Mouse (Mus musculus) testis, postnatal 14 days (tissue): ENCODE measurements at regions not wholly inside any gene's neighbourhood (a gene's known extent, or its start where the extent isn't known, plus 50 kb on each side); places are given as distances from the start of the nearest gene placed in this dataset.

Source experiments
- DNase-seq: peaks from one replicate; pipeline ENCODE4 v3.0.0; 2021; ENCODE audit warnings: low spot score

DNA sequence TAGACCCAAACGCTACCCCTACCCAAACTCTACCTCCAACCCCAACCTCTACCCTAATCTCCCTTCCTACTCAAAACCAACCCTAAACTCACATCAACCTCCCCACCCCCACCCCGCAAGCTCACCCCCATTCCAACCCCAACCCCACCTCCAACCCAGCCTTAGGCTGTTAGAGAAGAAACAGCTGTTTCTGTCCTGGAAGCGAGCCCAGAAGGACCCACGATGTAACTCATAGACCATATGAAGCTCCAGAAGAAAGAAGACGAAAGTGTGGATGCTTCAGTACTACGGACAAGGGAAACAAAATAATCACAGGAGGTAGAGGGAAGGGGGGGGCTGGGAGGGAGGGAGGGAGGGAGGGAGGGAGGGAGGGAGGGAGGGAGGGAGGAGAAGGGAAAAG lies 58.4 kb downstream of the Sox11 start:
- DNase-seq: no peak

DNA sequence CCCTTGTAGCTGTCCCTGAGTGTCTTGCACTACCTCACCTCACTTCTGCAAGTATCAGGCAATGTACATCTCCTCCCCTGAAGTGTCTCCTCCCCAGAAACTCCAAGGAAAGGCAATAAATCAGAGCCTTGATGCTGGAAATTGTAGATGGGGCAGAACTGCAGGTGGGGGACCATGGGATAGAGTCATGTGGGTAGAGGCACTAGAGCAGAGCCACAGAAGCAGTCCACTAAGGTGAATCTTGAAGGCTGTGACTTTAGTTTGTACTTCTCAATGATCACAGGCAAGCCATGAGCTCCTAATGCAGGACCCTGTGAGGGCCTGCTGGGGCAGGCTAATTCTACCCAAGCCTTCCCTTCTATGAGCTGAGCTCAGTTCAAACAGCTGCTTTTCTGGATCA lies 80.4 kb downstream of the Sox11 start:
- DNase-seq: no peak

DNA sequence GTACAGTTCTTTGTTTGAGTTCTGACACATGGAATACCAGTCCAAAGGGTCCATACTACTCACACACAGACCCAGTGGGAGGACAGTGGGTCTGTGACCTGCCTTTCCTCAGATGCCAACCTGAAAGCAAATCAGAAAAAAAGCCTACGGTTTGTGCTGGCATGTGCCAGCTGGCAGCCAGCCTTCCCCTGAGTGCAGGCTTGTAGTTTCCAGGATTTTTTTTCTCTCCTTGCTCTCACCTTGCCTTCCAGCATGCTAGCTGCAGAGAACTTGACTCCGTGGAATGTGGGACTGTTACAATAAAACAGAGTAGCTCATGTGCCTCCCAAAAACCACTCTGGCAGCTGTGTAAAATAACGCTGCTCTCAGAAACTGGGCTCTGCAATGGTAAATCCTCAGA lies 88.2 kb downstream of the Sox11 start:
- DNase-seq: no peak

DNA sequence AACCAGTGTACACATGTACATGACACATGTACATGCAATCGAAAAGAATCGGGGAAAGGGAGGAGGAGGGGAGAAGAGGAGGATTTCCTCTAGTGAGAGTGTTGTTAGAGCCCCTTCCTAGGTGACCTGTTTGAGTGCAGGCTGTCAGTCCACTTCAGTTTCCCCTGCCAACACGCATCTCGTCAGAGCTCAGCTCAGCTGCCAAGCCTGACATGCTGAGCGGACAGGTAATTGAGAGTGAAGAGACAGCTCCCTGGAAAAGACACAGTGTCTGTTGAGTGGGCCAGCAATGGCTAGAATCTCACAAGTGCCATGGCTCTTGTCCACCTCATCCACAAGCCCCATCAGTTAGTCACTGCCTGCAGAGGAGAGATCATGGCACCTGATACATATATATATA lies 90.9 kb downstream of the Sox11 start:
- no peak for DNase-seq

DNA sequence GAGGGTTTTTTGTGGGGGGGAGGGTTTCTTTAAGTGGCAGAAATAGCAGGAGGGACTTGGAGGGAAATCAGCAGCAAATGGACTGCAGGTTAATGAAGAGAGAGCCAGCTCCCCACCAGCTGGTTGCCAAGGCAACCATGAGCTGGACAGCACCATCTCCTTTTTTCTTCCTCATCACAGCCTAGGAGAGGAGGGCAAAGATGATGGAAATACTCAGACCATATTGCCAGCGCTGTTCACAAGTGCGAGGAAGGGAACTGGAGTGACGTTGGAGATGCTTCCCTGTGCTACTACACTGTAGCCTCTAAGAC lies 93.9 kb downstream of the Sox11 start:
- no peak for DNase-seq

DNA sequence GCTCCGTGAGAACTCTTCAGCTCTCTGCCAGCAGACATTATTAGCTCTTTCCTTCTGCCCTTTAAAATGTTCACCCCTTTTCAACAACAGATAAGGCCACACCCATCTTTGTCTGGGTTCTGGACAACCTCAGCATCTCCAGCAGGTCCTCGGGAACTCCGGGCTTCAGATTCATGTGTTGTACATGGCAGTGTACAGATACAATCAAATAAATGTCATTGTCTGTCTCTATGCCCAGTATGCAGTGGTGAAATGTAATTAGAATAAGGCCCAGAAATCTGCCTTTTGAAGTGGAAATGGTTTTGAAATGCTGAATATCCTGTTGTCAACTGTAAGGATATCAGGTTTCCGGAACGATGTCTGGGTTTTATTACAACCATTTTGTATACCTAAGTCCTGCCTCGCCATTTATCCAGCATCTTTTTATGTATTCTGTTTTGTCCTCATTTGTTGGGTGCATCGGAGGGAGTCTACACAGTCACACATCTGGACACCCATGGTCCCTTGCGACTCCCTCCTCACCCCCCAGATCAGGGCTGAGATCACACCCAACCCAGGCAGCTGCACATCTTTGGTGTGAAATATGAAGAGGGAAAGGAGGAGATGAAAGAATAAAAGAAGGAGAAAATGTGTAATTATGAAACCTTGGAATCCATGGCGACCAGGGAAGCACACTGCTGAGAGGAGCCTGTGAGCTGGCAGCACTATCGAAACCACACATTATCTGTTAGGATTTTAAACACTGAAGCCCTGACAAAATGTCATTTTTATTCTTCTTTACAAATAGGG lies 94.4 kb downstream of the Sox11 start:
- no peak for DNase-seq

DNA sequence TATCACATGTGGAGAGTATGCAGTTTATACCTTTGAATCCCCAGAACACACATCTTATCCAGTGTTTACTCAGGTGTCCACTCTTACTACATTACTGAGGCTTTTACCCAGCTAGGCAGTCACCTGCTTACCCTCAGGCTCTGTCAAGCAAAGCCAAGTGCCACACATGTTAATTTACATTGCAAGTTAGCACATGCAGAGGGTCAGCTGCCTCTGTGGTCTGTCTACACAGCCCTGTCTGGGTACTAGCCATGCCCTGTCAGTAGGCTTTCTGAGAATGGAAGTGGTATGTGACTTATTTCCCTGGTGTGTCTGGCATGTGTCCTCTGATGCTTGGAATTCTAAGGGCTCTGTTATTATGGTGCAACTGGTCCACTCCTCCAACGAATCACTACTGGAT lies 106.6 kb downstream of the Sox11 start:
- no peak for DNase-seq

DNA sequence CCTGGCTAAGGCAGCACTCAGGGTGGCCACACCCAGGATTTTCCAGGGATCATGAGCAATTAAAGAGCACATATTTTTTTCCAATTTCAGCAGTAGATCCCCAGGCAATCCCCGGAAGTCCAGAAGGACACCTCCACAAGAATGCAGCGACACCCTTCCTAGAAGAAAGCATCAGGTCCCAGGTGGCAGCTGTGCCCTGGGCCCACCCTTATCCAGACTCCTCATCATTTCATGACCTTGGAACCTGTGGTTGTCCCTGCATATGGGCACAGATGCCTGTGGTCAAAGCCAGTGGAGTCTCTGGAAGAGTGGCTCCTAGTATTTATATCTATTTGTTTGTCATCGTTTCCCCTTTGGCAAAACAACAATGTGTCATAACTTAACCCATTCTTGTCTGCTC lies 120.8 kb downstream of the Sox11 start:
- no peak for DNase-seq

DNA sequence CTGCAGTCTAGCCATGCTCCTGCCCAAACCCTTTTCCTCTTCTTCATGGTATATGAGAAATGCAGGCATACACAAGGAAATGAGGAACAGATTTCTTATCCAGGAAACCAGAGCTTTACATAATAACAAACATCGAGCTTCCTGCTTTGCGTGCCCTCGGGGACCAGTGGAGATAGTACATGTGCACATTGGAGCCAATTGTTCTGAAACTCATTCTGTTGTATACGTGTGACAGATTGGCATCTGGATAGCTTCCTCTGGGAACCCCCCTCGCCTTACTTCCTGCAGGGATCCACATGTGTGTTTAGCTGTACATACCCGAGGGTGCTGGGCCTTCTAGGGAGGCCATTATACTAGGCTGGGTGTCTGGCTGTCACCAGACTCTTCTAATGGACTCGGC lies 141.2 kb downstream of the Sox11 start:
- no peak for DNase-seq

DNA sequence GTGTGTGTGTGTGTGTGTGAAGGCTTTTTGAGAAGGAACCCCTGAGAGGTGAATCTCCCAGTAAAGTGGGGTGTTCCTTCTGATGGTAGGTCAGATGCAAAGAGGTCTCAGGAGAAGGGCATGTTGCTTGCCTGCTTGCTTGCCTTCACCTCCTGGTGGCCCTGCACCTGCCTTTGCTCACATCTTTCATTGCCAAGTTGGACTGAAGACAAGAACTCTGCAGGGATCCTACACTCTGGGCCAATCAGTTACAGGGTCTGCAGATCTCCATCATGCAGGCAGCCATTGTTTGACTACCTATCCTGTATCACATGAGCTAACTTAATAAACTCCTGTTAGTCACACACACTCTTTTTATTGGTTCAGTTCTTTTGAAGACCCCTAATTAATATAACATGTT lies 148.4 kb downstream of the Sox11 start:
- no peak for DNase-seq

DNA sequence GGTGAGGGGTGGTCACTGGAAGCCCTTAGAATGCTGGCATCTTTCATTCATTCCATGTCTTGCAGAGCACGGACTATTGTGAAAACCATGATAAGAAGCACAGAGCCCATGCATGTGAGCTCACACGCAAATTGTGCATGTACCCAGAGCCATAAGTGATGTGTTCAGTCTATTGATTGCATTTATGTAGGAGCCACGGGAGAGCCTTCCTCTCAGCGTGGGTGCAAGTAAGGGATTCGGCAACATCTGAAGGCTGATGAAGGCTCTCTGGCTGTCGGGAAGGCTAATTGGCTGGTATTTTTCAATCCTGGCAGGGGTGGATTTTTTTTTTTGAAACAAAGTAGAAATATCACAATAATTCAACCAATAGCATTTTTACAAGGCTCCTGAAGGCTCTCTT lies 150.5 kb downstream of the Sox11 start:
- DNase-seq: no peak

DNA sequence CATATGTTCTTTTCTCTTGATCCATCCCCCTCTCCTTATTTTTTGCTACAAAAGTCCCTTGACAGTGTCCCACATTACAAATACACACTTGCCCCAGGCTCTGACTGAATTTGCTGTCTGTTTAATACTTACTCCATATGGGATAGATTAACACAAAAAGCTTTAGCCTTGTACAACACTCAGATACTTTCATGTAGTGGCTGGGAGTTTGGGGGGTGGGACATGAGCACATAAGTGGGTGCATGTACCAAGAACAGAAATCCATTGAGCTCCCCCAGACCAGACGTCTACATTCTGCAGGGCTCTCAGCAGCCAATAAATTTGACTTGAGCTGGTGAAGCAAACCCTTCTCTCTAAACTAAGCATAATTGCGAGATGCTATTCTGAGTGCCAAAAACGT lies 154.9 kb downstream of the Sox11 start:
- DNase-seq: no peak

DNA sequence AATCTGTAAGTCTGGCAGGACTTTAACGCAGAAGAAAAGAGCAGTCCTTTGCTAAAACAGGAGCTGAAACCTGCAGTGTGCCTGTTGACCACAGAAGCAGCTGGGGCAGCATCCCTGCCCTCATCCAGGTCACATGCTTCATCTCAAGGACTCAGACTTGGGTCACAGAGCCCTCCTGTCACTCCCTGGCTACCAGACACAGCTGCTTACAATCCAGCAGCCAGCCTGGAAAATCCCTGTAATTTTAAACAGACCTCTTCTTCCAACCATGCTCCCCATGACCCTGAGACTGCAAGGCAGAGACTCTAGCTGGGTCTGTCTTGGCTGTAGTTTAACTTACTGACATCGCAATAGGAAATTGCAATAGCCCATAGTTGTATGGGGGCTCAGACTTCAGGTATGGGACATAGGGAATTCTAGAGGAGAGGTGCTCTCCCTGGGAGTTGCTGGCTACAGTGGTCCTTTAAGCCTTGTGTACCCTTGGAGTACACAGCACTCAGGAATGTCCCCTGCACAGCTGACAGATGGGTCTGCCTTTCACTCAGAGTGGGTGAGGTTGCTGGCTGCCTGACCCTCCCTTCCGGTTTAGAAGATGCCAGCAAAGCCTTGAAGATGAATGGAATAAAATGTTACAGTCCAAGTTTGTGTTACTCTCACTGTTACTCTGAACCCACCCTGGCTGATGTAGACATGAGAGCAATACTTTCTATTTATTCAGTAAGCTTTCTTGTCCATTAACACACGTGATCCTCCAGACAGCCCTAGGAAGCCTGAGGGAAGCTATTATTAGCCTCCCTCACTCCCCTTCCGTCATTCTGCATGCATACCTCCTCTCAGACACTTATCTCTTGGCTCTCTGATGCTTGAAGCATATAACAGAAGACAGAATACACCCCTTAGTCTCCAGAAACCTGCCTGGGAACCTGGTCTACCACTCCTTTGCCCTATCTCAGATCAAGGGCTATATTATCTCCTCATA lies 159.7 kb downstream of the Sox11 start:
- DNase-seq: no peak

DNA sequence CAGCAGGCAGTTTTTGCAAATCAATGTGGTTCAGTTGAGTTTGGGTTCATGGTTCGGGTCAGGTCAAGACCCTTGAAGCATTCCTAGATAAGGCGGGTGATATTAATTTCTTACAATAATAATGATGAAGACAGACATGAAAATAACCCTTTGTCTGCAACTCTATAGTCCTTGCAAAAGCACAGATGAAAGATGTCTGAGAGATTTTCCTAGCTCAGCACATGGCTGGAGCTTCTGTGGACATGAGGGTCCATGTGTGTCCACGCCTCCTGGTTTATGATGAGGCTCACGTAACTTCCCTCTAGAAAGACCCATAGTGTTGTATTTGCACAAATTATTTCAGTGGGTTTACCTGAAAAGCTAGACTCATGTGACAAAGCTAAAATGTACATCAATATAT lies 168.8 kb downstream of the Sox11 start:
- DNase-seq: no peak

DNA sequence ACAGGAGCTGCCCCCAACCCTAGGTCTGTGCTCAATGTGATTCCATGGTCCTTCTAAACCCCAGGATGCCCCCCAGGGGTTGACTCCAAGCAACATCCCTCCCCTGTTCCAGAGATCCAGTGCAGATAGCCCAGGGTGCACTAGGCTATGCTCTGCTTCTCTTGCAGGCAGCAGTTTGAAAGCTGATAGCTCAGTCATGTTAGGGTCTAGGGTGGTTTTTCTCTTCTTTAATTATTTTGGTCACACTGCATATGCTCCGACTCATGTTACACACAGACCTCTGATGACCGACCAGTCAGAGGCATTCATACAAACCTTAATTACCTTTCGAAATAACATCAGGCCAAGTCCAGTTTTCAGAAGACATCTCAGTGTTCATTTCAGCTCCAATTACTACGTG lies 169.2 kb downstream of the Sox11 start:
- no peak for DNase-seq

DNA sequence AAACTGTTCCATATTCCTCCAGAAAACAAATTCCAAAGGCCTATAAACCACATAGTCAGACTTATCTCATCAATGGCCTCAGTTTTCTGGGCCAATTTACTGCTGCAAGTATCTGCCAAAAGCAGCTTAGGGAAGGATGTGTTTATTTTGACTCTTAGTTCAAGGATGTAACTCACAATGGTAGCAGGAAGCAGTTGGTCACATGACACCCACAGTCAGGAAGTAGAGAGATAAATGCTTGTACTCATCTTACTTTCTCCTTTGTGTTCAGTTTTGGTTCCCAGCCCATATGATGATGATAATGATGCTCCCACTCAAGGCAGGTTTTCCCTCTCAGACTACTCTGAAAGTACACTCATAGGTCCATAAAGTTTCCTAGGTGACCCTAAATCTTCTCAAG lies 170.8 kb downstream of the Sox11 start:
- no peak for DNase-seq

DNA sequence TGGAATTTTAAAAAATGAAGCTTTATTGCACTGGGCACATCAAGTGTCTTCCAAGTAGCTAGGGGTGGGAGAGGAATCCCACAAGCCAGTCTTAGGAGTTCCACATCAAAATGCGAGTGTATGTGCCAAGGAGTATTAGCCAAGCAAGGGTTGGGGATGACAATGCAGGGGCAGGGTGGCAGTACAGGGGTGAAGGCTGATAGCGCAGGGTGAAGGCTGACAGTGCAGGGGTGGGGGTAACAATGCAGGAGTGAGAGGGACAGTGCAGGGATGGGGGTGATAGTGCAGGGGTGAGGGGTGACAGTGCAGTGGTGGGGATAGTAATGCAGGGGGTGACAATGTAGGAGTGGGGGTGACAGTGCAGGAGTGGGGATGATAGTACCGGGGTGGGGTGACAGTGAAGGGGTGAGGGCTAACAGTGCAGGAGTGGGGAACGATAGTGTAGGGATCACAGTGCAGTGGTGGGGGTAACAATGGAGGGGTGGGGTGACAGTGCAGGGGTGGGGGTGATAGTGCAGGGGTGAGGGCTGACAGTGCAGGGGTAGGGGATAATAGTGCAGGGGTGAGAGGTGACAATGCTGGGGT lies 177.4 kb downstream of the Sox11 start:
- DNase-seq: no peak

DNA sequence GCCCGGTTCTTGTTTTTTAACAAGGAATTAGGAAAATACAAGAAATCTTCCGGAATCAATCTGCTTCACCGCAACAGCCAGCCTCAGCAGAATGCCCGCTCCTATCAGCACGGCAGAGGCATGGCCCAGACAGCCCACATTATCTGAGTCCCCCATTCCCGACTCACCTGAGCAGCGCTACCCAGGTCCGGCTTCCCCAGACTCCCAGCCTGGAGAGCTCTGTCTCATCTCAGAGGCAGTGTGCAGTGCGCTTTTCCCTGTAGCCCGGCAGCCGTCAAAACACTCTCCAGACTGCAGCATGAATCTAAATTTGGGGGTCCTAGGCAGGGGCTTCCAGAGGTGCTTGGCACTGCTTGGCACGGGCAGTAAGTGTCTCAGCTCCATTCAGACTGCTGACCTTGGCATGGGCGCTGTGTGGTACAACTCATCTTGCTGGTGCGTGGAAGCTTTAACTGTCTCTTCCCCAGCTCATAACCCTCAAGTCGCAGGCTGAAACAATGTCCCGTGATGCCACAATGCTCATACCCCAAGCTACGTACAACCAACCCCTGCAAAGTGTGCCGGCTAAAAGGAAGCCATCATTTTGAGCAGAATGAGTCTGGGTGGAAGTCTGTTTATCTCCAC lies 182.2 kb downstream of the Sox11 start:
- no peak for DNase-seq

DNA sequence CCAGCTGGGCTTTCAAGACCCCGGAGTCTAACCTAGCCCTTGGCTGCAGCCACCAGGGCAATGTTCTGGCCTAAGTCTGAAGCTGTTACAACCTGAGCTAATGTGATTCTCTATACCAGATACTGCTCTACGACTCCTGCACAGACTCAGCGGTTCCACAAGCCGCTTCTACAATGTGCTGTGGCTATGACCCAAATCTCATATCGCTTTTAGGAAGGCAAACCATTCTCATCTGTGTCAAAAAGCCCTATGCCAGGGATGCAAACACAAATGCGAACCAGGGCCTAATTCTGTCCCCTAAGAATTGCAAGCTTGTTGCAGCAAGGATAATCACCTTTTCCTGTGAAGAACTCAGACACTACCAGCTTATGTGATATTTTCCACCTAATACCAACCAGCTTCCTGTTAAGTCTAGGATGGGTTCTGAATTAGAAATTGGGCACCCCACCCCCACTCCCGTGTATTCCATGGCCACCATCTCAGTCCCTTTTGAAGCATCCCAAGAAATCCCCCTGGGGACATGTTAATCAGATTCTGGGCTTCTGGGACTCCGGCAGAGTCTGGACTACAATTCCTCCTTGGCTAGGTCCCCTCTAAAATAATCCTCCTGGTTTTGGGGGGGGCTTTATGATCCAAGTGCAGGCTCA lies 182.8 kb downstream of the Sox11 start:
- no peak for DNase-seq

DNA sequence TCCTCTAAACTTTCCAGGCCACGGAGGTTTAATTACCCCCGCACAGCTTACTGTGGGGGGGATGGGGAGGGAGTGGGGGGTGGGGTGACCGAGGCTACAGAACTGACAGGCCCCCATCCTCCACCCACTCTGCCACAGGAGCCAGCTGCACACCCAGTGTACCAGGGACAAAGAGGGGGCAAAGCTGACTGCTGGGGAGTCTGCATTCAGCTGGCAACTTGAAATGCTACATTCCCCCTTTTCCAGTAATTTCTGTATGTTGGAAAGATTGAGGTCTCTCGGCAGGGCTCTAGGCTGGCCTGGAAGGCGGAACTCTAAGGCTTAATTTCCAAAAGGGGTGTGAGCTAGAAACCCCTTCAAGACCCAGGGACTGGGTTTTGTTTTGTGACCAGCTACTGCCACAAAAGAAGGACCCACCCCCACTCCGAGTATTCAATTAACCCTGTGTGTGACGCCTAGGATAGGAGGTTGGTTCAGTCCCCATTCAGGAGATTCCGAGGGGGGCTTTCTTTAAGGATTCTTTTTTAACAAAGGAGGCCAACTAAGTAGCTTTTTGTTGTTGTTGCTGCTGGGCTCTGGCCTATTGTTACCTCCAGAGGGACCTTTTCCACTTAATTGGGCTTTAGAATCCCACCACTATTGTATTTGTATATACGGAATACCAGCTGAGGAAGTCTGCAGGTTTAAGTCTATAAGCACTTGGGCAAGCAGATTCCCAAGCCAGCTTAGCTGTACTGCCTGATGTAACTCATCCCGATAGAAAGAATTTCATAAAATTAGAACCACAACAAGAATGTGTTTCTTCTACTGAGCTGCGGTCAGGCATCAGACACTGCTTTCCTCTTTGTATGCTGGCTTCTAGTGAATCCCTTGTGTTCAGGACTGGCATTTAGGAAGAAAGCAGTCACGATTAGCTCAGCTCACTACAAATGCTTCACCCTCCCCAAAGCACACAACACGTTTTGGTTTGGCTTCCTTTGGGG lies 191.2 kb downstream of the Sox11 start:
- DNase-seq: peak; percentile 12

DNA sequence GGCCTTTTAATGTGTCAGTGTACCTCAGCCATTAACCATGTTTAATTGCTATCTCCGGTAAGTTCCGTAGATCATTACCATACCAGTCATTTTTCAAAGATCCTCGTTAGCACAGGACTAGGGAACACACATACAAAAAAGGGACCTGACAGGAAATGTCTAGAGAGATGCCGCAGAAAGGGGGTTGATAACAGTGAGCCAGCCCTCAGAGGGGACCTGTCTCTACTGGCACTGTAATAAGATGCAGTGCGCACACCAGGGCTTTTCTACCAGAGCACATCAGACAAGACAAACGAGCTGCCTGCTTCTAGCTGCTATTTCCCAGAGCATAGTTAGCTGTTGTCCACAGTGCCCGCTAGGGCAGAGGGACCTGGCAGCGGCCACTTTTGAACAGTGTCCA lies 199.1 kb downstream of the Sox11 start:
- DNase-seq: no peak
